Mouse (Mus musculus) intestine, embryonic 16.5 days (tissue): ENCODE data around the gene Marveld2. TPM values are rescaled to one million over a fixed set of nuclear protein-coding genes. Genes with fewer than 3 reads are reported as not detected.

ENCODE experiments used
- ATAC-seq: fragments of 200-750 bp; cut with Nextera tagmentation; 2 replicates; pipeline ENCODE4 v1.8.0; 2017; ENCODE audit warnings: moderate TSS enrichment, moderate library complexity
- H3K27ac ChIP-seq: fragments of 300-500 bp; sonication (generic); 2 replicates; pipeline ENCODE4 v1.5.1; 2014; ENCODE audit warnings: mild to moderate bottlenecking, low read length
- H3K27me3 ChIP-seq: fragments of 300-500 bp; sonication (generic); replicated peaks from 2 replicates; pipeline ENCODE4 v1.6.1; 2014; ENCODE audit warnings: low read length, control low read depth, mixed read lengths; ENCODE audit not compliant: control insufficient read depth, insufficient read depth
- H3K36me3 ChIP-seq: fragments of 300-500 bp; sonication (generic); 2 replicates; pipeline ENCODE4 v1.6.1; 2014; ENCODE audit warnings: low read length, control low read depth; ENCODE audit not compliant: control insufficient read depth, insufficient read depth
- H3K4me1 ChIP-seq: fragments of 300-500 bp; sonication (generic); 2 replicates; pipeline ENCODE4 v1.6.1; 2014; ENCODE audit warnings: low read length, control low read depth, mixed read lengths; ENCODE audit not compliant: control insufficient read depth, insufficient read depth
- H3K4me2 ChIP-seq: fragments of 300-500 bp; sonication (generic); 2 replicates; pipeline ENCODE4 v1.6.1; 2014; ENCODE audit warnings: low read depth, low read length, control low read depth
- H3K4me3 ChIP-seq: fragments of 300-500 bp; sonication (generic); 2 replicates; pipeline ENCODE4 v1.5.1; 2014; ENCODE audit warnings: mild to moderate bottlenecking, low read length
- H3K9ac ChIP-seq: fragments of 300-500 bp; sonication (generic); 2 replicates; pipeline ENCODE4 v1.6.1; 2014; ENCODE audit warnings: low read depth, low read length
- H3K9me3 ChIP-seq: fragments of 300-500 bp; sonication (generic); 2 replicates; pipeline ENCODE4 v1.6.1; 2016; ENCODE audit warnings: low read length, control low read depth; ENCODE audit not compliant: control insufficient read depth
- WGBS: fragments of 180-500 bp; shearing (Covaris S2); extraction: QIAGEN DNeasy Blood & Tissue Kit; methylation state at CpG from one replicate; pipeline ENCODE4 v1.1.7; 2014; 5-methylcytosine and 5-hydroxymethylcytosine counted together
- polyA plus RNA-seq: library from polyadenylated mRNA; unstranded; fragments of >200 nt; fragmentation: Nextera tagmentation; extraction: Ambion mirVana; gene quantifications from 2 replicates; pipeline ENCODE4 v1.2.1, GENCODE M21; 2015

The Marveld2 gene
- polyA plus RNA-seq, 1 experiment from 2014 or later: 29.5 TPM

DNA sequence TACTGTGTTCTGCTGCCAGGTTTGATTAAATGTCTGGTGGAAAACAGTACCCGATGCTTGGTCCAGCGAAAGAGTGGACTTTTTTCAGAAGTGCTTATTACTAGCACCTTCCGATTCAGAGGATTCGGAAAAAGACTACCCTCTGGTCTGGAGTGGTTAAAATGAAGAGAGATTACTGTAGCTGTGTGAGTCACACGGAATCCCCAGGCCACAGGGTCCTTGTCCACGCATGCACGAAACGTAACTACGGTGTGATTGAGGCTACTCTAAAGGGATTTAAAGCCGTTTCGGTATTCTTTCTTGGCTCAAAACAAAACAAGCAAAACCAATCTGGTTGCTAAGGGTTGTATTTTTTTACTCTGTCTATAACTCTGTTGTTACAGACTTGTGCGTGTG is 63.7 kb downstream of the Marveld2 start:
- H3K9ac ChIP-seq: peak overlapping the region; percentile 84
- ATAC-seq: peak; percentile 27; the same call in 1 of the 2 replicates
- peak overlapping the region; percentile 92 for H3K27ac ChIP-seq
- H3K9me3 ChIP-seq: no peaks in the 10 kb centered on the region
- 4% methylated on average over 12 of the region's 12 CpGs for WGBS
- H3K36me3 ChIP-seq: no peaks in the 10 kb centered on the region
- peak overlapping the region; percentile 63 for H3K4me2 ChIP-seq
- H3K4me1 ChIP-seq: no peaks in the 10 kb centered on the region; the same call in 1 of the 2 replicates
- H3K27me3 ChIP-seq: peaks cover 22% of the 10 kb centered on the region
- H3K4me3 ChIP-seq: peak overlapping the region; percentile 69

DNA sequence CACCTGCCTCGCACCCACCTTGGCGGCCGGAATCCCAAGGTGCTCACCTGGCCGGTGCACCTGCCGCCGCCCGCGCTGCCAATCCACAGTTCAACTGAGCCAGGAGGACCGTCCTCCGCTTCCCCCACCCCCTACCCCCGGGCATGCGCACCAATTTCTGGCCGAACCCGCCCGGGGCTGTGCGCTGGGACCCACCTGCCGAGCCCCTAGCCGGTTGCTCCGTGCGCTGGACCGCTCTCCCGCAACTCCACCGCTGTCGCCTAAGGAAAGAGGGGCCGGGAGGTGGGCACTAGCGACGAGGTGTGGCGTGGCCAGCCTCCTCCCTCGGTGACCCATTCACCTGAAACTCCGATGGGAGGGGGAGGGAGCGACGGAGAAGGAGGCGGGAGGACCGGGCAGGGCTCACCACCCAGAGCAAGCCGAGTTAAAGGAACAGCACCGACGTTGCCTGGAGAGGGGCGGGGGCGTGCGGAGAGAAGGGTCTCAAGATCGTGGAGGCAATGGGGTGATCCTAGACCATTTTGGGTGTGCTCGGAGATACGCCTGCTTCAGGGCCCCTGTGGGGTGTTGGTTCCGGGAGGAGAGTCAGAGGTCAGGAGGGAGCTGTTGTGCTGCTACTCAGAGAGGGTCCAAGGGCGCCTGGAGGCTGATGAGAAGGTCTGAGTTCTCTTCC is 64.3 kb downstream of the Marveld2 start, which contains the start of gene Ocln:
Ocln (minus strand) TSS at position 350 of the 673 bp plus-strand sequence.
- H3K4me2 ChIP-seq: peak within 1 kb of the TSS; percentile 63
- H3K27ac ChIP-seq: peak within 1 kb of the TSS; percentile 92
- no peaks in the 10 kb centered on the region for H3K36me3 ChIP-seq
- peak within 1 kb of the TSS; percentile 69 for H3K4me3 ChIP-seq
- H3K4me1 ChIP-seq: no peaks in the 10 kb centered on the region; the same call in 1 of the 2 replicates
- WGBS: 1% methylated on average over 44 of the region's 45 CpGs
- ATAC-seq: peak; percentile 92
- no peaks in the 10 kb centered on the region for H3K9me3 ChIP-seq
- peak within 1 kb of the TSS; percentile 84 for H3K9ac ChIP-seq
- H3K27me3 ChIP-seq: peaks cover 22% of the 10 kb centered on the region

DNA sequence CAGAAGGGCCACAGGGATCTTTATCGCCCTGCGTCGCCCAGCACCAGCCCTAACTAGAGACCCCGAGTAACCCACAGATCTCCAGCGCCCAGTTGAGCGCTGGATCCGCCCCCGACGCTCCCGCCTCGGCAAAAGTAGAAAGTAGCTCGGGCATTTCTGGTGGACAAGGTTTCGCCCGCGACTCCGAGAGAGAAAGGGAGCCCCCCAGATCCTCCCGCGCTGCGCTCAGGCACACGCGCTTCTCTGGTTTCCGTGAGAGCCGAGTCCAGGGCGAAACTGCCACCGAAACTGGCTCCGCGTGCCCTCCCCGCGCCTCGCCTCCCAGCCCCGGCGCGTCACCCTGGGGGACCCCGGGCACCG is 64.8 kb downstream of the Marveld2 start:
- H3K4me3 ChIP-seq: peak overlapping the region; percentile 69
- no peaks in the 10 kb centered on the region; the same call in 1 of the 2 replicates for H3K4me1 ChIP-seq
- peak; percentile 37 for ATAC-seq
- WGBS: under 1% methylated on average over 35 of the region's 35 CpGs
- H3K27ac ChIP-seq: peak overlapping the region; percentile 92
- peaks cover 22% of the 10 kb centered on the region for H3K27me3 ChIP-seq
- no peaks in the 10 kb centered on the region for H3K9me3 ChIP-seq
- H3K9ac ChIP-seq: peak overlapping the region; percentile 84
- peak overlapping the region; percentile 63 for H3K4me2 ChIP-seq
- H3K36me3 ChIP-seq: no peaks in the 10 kb centered on the region

DNA sequence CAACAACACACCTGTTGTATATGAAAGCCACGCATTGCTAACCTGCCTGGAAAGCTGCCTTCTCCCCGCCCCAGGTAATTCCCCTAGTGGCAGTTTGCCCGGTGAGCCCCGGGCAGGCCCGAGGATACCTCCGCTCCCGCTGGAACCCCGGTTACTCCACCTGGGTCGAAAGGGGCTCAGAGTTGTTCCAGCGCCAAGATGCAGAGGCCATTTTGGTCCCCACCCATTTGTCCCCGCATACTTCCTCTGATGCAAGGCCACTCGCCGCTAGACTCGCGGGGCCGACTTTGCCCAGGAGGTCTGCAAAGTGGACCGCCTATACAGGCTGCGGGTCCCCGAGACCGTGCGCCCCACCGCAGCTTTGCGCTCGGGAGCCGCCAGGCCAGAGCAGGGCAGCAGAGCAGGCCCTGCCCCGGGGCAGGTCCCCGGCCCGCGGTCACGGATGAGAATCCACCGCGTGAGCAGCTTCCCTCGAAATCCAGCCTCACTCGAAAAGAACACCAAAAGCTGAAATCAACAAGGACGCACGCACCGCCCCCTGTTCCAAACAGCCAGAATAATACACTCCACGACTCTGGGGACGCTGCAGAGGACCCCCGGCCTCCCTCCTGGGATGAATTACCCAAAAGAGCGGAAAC is 65.3 kb downstream of the Marveld2 start:
- H3K36me3 ChIP-seq: no peaks in the 10 kb centered on the region
- H3K27ac ChIP-seq: peak overlapping the region; percentile 92
- ATAC-seq: peak; percentile 28
- peak overlapping the region; percentile 69 for H3K4me3 ChIP-seq
- peak overlapping the region; percentile 84 for H3K9ac ChIP-seq
- 0% methylated on average over 41 of the region's 41 CpGs for WGBS
- no peaks in the 10 kb centered on the region for H3K9me3 ChIP-seq
- peaks cover 22% of the 10 kb centered on the region for H3K27me3 ChIP-seq
- no peaks in the 10 kb centered on the region; the same call in 1 of the 2 replicates for H3K4me1 ChIP-seq
- H3K4me2 ChIP-seq: peak overlapping the region; percentile 63

DNA sequence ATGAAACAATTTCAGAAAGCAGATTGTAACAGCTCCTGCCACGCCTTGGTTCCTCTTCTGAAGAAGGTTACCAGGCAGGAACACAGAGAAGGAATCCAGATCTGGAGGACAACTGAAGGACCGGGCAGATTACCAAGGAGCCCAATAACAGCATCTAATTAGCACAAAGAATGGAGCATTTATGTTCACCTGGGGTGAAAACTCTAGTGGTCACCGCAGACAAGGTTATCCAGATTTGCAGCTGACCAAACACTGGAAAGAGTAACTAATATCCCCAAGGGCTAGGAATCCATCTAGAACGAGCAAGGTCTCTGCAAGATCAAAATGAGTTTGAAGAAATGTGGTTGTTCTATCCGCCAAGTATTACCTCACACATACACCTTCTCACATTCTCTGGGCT is 69.5 kb downstream of the Marveld2 start:
- WGBS: 82% methylated on average over 5 of the region's 5 CpGs
- ATAC-seq: no peak
- Histone ChIP-seq H3K9me3 (no peaks in the 10 kb centered on the region), H3K27me3 (peaks cover 16% of the 10 kb centered on the region), H3K4me1 (no peaks in the 10 kb centered on the region; the same call in 1 of the 2 replicates), H3K4me2 (no peak overlapping the region), H3K4me3 (no peak overlapping the region), H3K27ac (no peak overlapping the region), H3K36me3 (no peaks in the 10 kb centered on the region), H3K9ac (no peak overlapping the region)

Other genes starting within 250 kb of the Marveld2 start
- 9.1 and 15.4 TPM in 2 replicates for gene Naip1, start 164.1 kb downstream of the Marveld2 start, polyA plus RNA-seq
- gene Gtf2h2, start 124.4 kb downstream of the Marveld2 start, polyA plus RNA-seq: 70.9 and 84.0 TPM in 2 replicates
- gene Ocln, start 64.3 kb downstream of the Marveld2 start, polyA plus RNA-seq: 96.4 and 96.9 TPM in 2 replicates
- 222 and 244 TPM in 2 replicates for gene Ak6, start 34.0 kb upstream of the Marveld2 start, polyA plus RNA-seq
- 14.5 and 15.8 TPM in 2 replicates for gene Rad17, start 34.1 kb upstream of the Marveld2 start, polyA plus RNA-seq
- 7.0 and 7.4 TPM in 2 replicates for gene Taf9, start 34.6 kb upstream of the Marveld2 start, polyA plus RNA-seq
- 7.2 and 8.7 TPM in 2 replicates for gene Ccdc125, start 52.7 kb upstream of the Marveld2 start, polyA plus RNA-seq
- gene Cdk7, start 114.0 kb upstream of the Marveld2 start, polyA plus RNA-seq: 71.5 and 78.7 TPM in 2 replicates
- gene Mrps36, start 127.7 kb upstream of the Marveld2 start, polyA plus RNA-seq: 296 and 320 TPM in 2 replicates
- gene Cenph, start 158.9 kb upstream of the Marveld2 start, polyA plus RNA-seq: 22.6 and 29.0 TPM in 2 replicates
- 169 and 199 TPM in 2 replicates for gene Ccnb1, start 169.6 kb upstream of the Marveld2 start, polyA plus RNA-seq
- gene Slc30a5, start 216.5 kb upstream of the Marveld2 start, polyA plus RNA-seq: 59.1 and 70.4 TPM in 2 replicates